Mouse (Mus musculus) G1E (cell line): ENCODE measurements around the gene Tjp1.

Experiments used
- CTCF ChIP-seq: IDR thresholded peaks from 2 replicates; pipeline ENCODE4 v1.5.1; 2012; ENCODE audit warnings: low read depth, low read length, inconsistent platforms, mixed read lengths
- GATA1 ChIP-seq: IDR thresholded peaks from 2 replicates; pipeline ENCODE4 v1.6.1; 2012; ENCODE audit warnings: borderline replicate concordance, low read length, inconsistent platforms, mixed read lengths
- POLR2AphosphoS5 ChIP-seq: IDR thresholded peaks from 2 replicates; pipeline ENCODE4 v1.6.1; 2012; ENCODE audit warnings: low read depth, low read length, inconsistent platforms; ENCODE audit not compliant: insufficient replicate concordance
- TAL1 ChIP-seq: conservative IDR thresholded peaks from 2 replicates; pipeline ENCODE4 v1.6.1; 2012; ENCODE audit warnings: low read depth, low read length, inconsistent platforms, mixed read lengths

DNA sequence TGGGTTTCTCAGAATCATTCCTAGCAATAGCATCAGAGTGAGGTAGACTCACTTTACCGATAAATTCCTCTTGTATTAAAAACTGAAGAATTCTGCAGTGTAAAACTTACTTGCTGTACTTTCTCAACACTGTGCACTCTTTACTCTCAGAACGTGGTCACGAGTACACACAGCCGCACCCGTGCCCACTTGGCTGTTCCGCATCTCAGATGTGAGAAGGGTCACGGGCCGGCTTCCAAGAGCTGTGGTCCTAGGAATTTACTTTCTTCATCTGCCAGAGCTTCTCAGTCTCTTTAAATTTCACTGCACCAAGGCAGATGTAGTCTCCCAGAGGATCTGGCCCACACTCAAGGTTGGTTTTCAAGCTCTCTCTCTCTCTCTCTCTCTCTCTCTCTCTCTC lies 277.9 kb downstream of the Tjp1 start:
- no peak for TF ChIP-seq CTCF
- no peak for TF ChIP-seq GATA1
- no peak for TF ChIP-seq POLR2AphosphoS5
- no peak for TF ChIP-seq TAL1
